Mouse (Mus musculus) urinary bladder, postnatal 0 days (tissue): Measurements from ENCODE around the gene Acsm3. TPM values are rescaled to one million over a fixed set of nuclear protein-coding genes. Genes with fewer than 3 reads are reported as not detected.

Source experiments
- polyA plus RNA-seq: library from polyadenylated mRNA; unstranded; fragments of >200 nt; fragmentation: Nextera tagmentation; extraction: Ambion mirVana; gene quantifications from 2 replicates; pipeline ENCODE4 v1.2.1, GENCODE M21; 2015

The Acsm3 gene
- polyA plus RNA-seq = 7.9 and 10.5 TPM in 2 replicates

DNA sequence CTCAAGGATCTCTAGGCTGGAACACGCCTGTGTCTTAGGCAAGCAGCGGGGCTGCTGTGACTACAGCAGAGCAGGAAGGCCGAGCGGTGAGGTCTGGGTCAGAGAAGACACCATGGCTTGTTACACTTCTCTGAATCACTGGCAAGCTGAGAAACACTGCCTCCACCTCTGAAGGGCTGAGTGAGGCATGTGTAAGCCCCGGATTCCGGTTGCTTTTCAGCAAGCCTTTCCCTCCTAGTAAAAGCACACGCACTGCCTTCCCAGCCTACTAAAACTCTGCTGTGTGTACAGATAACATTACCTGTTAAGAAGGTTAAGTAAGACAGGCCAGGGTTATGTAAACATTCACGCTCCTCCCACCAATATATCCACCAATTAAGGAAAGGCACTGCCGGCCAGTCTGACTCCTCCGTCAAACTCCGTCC, at the start of gene Acsm3:
Gene Acsm3, plus strand, starts transcription at position 397 of the 425 bp plus-strand sequence.

DNA sequence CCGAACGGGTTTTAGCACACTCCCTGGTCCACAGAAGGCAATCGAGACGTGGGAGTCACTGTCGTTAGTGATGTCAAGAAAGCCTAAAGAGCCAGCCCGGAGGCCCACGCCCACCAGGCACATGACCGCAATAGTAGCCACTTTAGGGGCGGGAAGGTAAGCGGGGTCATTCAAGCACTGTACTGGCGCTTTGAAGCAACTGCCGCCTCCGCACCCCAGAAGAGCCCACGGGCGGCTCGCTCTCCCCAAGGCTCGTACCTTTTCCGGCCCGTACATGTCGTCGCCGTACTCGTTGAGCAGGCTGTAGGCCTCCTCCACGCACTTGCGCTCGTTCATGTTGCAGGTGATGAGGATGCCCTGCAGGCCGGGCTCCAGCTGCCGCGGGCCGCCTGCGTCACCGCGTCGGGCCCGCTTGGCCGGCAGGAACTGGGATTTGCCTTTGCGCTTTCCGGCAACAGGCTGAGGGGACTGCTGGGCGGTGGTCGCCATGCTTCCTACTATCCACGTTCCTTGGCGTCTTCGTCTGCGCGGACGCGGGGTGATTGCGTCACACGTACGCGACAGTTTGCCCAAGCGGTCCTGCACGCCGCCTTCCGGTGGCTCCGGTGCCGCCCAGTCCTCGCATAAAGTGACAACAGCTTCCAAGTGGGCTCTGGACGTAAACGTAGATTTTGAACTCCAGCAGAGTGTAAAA, 40.3 kb upstream of the Acsm3 start, which contains the start of gene Thumpd1:
Gene Thumpd1, minus strand, starts transcription at position 546 of the 694 bp plus-strand sequence.

DNA sequence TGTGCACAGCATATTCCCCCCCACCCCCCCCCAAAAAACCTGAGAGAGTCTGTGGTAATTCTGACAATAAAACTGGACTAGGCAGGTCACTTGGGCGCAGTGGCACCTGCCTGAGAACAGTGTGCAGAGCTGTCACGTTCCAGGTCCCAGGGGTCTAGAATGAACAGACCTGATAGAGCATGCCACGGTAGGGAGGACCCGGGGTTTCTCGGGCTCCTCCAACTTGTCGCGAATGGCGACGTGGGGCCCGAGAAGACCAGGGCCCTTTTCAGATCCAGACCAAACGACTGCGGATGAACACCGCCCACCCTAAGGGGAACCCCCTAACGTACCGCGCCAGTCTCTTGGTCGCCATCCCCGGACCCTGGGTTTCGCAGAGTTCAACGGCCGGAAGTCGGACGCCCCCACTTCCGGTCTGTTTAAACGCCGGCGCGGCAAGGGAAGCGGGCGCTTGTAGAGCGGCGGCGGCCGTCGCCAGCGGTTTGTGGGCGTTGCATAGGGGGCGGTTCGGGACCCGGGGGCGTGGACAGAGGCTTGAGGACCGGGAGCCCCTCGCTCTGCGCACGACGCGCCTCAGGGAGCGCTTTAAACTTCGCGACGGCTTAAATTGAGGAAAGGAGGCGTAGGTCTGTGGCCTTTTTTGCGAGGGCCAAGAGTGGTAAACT, 33.0 kb downstream of the Acsm3 start, which contains the start of the genes Rexo5 and Eri2:
Gene Rexo5, plus strand, starts transcription at position 421 of the 665 bp plus-strand sequence.
Gene Eri2, minus strand, starts transcription at position 473 of the 665 bp plus-strand sequence.

Other genes with a start within 250 kb of the Acsm3 start
- gene Acsm5, start 241.5 kb upstream of the Acsm3 start, polyA plus RNA-seq = not detected in 2 replicates
- not detected in 2 replicates for gene Pdilt, start 237.4 kb upstream of the Acsm3 start, polyA plus RNA-seq
- not detected in 2 replicates for gene Acsm2, start 206.6 kb upstream of the Acsm3 start, polyA plus RNA-seq
- 0.07 TPM in 1 of 2 replicates, not detected in the other for gene Acsm1, start 153.9 kb upstream of the Acsm3 start, polyA plus RNA-seq
- not detected in 2 replicates for gene Acsm4, start 70.9 kb upstream of the Acsm3 start, polyA plus RNA-seq
- gene Thumpd1, start 40.1 kb upstream of the Acsm3 start, polyA plus RNA-seq = 44.6 and 48.5 TPM in 2 replicates
- gene Rexo5, start 33.1 kb downstream of the Acsm3 start, polyA plus RNA-seq = 5.6 and 6.8 TPM in 2 replicates
- 6.5 and 8.8 TPM in 2 replicates for gene Eri2, start 33.1 kb downstream of the Acsm3 start, polyA plus RNA-seq
- gene Lyrm1, start 134.9 kb downstream of the Acsm3 start, polyA plus RNA-seq = 9.1 and 10.6 TPM in 2 replicates
- 9.5 and 10.0 TPM in 2 replicates for gene Dcun1d3, start 135.4 kb downstream of the Acsm3 start, polyA plus RNA-seq